Comparison of ENCODE assay signal across 27 mouse cellular contexts in the genomic region with DNA sequence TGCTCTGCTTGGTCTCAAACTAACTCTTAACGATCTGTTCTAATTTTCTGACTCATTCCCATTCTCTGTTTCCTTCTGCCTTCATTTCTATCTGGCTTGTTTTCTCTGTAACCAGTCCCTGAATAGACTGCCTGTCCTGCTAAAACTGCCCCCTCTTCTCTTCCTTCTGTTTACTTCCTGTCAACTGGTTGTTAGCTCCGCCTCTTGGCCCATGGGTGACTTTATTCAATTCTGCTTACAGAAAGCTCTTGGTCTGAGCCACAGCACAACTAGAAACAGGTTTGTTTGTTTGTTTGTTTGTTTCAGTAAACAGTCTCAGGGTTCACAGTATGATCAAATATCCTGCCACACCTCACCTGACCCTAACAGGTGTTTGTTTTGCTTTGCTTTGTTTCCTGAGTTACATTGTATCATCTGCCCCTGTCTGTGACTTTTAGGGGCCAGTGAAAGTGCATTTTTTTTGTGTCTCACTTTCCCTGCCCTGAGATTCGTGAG. TPM values are rescaled to one million over a fixed set of nuclear protein-coding genes. Genes with fewer than 3 reads are reported as not detected.
A peak's percentile ranks its signal among the peaks of the same experiment; 100 is the strongest.
DNase-seq lines count a peak whose midpoint lies in the region; ATAC-seq and TF ChIP-seq lines count a peak whose summit lies in the region.
"Had no signal": no experiment of that assay in that cellular context is flagged by ENCODE, and none has a peak within 500 bp of the region (broad histone marks: within the 10 kb centered on the region; RNA-seq: fewer than 3 reads in every experiment).

No protein-coding gene starts in this region.

- no peak for TF ChIP-seq CTCF in kidney, adult 2 months (conservative IDR thresholded peaks at IDR 0.05; ENCODE audit: insufficient read depth, insufficient read length, low read depth, low read length)
- no peak for TF ChIP-seq CTCF in testis, adult 2 months (IDR thresholded peaks at IDR 0.05; ENCODE audit: control insufficient read depth, insufficient read depth, insufficient replicate concordance, low read depth, low read length)

- peak overlapping the region; percentile 60 for H3K27ac ChIP-seq in kidney, adult 2 months (ENCODE audit: insufficient read depth, low read depth, low read length)
- no peak overlapping the region for H3K27ac ChIP-seq in kidney, embryonic 16.5 days (ENCODE audit: low read length)
- 0 out of 2 replicates have a peak overlapping the region, but pooled peaks have one; percentile 39 for H3K27ac ChIP-seq in testis, adult 2 months (ENCODE audit: control insufficient read depth, insufficient read depth, low read depth, low read length)
- H3K27ac ChIP-seq: forebrain, embryonic 10.5 days; forebrain, embryonic 13.5 days; gastrocnemius, adult 2 months; heart, embryonic 15.5 days; hindbrain, embryonic 13.5 days had no signal

- DNase-seq in kidney, adult 2 months = no peak
- no peak for DNase-seq in testis, postnatal 14 days (ENCODE audit: low spot score)
- peak; percentile 28 for DNase-seq in CD4-positive helper T cell, adult 2 months (ENCODE audit: low read depth, low spot score)
- DNase-seq in splenic B cell, adult 2 months (ENCODE audit: low read depth, low spot score) = peak; percentile 71
- DNase-seq in gastrocnemius, adult 18-20 months (ENCODE audit: low spot score) = no peak
- DNase-seq in thymus, postnatal 10 days (ENCODE audit: low spot score in 2 of 2) = no peak
- DNase-seq: cerebellum, adult 18-20 months; cerebellum, adult 9-10 months; cerebellum, postnatal 14 days; gastrocnemius, adult 2 months; gastrocnemius, postnatal 14 days; heart, adult 11 months; heart, postnatal 36 days had no signal

- no peak overlapping the region for H3K4me2 ChIP-seq in kidney, embryonic 16.5 days (replicated peaks; ENCODE audit: low read depth, low read length)
- H3K4me2 ChIP-seq: forebrain, embryonic 13.5 days; heart, embryonic 12.5 days; heart, embryonic 15.5 days; hindbrain, embryonic 13.5 days had no signal

- H3K9me3 ChIP-seq in kidney, embryonic 16.5 days (ENCODE audit: low read length) = peaks cover 7% of the 10 kb centered on the region; the same call in 1 of the 2 replicates

- WGBS in kidney, adult 2 months = 78% methylated on average over 2 of the region's 3 CpGs
- WGBS in kidney, embryonic 16.5 days = 67% methylated on average over 3 of the region's 3 CpGs

- TF ChIP-seq POLR2A in kidney, adult 2 months (IDR thresholded peaks at IDR 0.05; ENCODE audit: low read depth, low read length) = no peak
- no peak for TF ChIP-seq POLR2A in testis, adult 2 months (IDR thresholded peaks at IDR 0.05; ENCODE audit: control insufficient read depth, low read depth, low read length)

- H3K4me3 ChIP-seq in kidney, adult 2 months (ENCODE audit: insufficient read depth, low read depth, low read length) = no peak overlapping the region
- H3K4me3 ChIP-seq in kidney, embryonic 16.5 days (ENCODE audit: low read length) = no peak overlapping the region
- no peak overlapping the region for H3K4me3 ChIP-seq in testis, adult 2 months (ENCODE audit: control insufficient read depth, low read depth, low read length)
- H3K4me3 ChIP-seq: forebrain, embryonic 10.5 days; forebrain, embryonic 13.5 days; gastrocnemius, adult 2 months; heart, embryonic 12.5 days; heart, embryonic 15.5 days; hindbrain, embryonic 10.5 days; hindbrain, embryonic 13.5 days had no signal

- H3K27me3 ChIP-seq in kidney, adult 2 months (replicated peaks; ENCODE audit: control insufficient read depth, insufficient read depth, low read length) = no peaks in the 10 kb centered on the region
- no peaks in the 10 kb centered on the region for H3K27me3 ChIP-seq in kidney, embryonic 16.5 days (ENCODE audit: insufficient read depth, low read length)
- H3K27me3 ChIP-seq in testis, adult 2 months (ENCODE audit: control insufficient read depth, insufficient read depth, low read length) = no peaks in the 10 kb centered on the region
- H3K27me3 ChIP-seq in splenic B cell, adult 2 months (ENCODE audit: control insufficient read depth, insufficient read depth, low read length, poor library complexity, severe bottlenecking) = no peaks in the 10 kb centered on the region
- H3K27me3 ChIP-seq: CH12.LX; forebrain, embryonic 13.5 days; heart, embryonic 12.5 days; heart, embryonic 15.5 days; hindbrain, embryonic 13.5 days; Patski had no signal

- H3K4me1 ChIP-seq in kidney, adult 2 months (ENCODE audit: control insufficient read depth, insufficient read depth, low read length) = no peaks in the 10 kb centered on the region
- 0 out of 2 replicates have a peak, but pooled peaks cover 3% of the 10 kb centered on the region for H3K4me1 ChIP-seq in kidney, embryonic 16.5 days (ENCODE audit: insufficient read depth, low read length)
- peaks cover 19% of the 10 kb centered on the region for H3K4me1 ChIP-seq in testis, adult 2 months (ENCODE audit: control insufficient read depth, insufficient read depth, low read length)
- H3K4me1 ChIP-seq: forebrain, embryonic 13.5 days; hindbrain, embryonic 13.5 days had no signal

- no peak for ATAC-seq in kidney, embryonic 16.5 days (ENCODE audit: low FRiP score, low TSS enrichment)
- ATAC-seq: forebrain, embryonic 13.5 days; forebrain, embryonic 16.5 days; hindbrain, embryonic 16.5 days; inflammation-experienced regulatory T-cells, adult 6 months; Patski had no signal

- no peaks in the 10 kb centered on the region for H3K36me3 ChIP-seq in kidney, adult 2 months (ENCODE audit: control insufficient read depth, insufficient read depth, low read length)
- peaks cover 7% of the 10 kb centered on the region for H3K36me3 ChIP-seq in kidney, embryonic 16.5 days (ENCODE audit: insufficient read depth, low read length)
- H3K36me3 ChIP-seq in testis, adult 2 months (ENCODE audit: control insufficient read depth, insufficient read depth, low read length) = no peaks in the 10 kb centered on the region
- H3K36me3 ChIP-seq in splenic B cell, adult 2 months (ENCODE audit: control insufficient read depth, insufficient read depth, low read length, poor library complexity, severe bottlenecking) = peaks cover 37% of the 10 kb centered on the region
- H3K36me3 ChIP-seq: G1E; heart, embryonic 12.5 days; heart, embryonic 15.5 days; hindbrain, embryonic 13.5 days had no signal

- no peak overlapping the region for H3K9ac ChIP-seq in kidney, embryonic 16.5 days (replicated peaks; ENCODE audit: low read length)
- H3K9ac ChIP-seq: forebrain, embryonic 13.5 days; heart, embryonic 12.5 days; heart, embryonic 15.5 days; hindbrain, embryonic 13.5 days had no signal

RNA-seq across cellular contexts. Expression of gene Hvcn1, which starts 21.7 kb away (rescaled TPM):
- polyA plus RNA-seq in kidney, adult 2 months (2012; rRNA removed) = 6.4 and 13.1 TPM in 2 replicates
- 14.5 and 14.6 TPM in 2 replicates for polyA plus RNA-seq in kidney, embryonic 16.5 days (2015; fragmentation: Nextera tagmentation; extraction: Ambion mirVana)
- 0.93 and 0.99 TPM in 2 replicates for polyA plus RNA-seq in testis, adult 2 months (2012; rRNA removed)
- 1 to 10 TPM in 1 of 2 experiments, under 1 TPM in 1; 0.80 to 1.2 TPM for total RNA-seq in gastrocnemius, adult 18-20 months (2021)

RNA-seq across cellular contexts. Expression of gene Tctn1, which starts 35.9 kb away (rescaled TPM):
- 18.2 and 23.2 TPM in 2 replicates for polyA plus RNA-seq in kidney, adult 2 months (2012; rRNA removed)
- polyA plus RNA-seq in kidney, embryonic 16.5 days (2015; fragmentation: Nextera tagmentation; extraction: Ambion mirVana) = 7.9 and 8.0 TPM in 2 replicates
- polyA plus RNA-seq in testis, adult 2 months (2012; rRNA removed) = 59.8 and 63.3 TPM in 2 replicates
- total RNA-seq in gastrocnemius, adult 18-20 months (2021) = 1 to 10 TPM; 1.3 to 2.0 TPM

RNA-seq across cellular contexts. Expression of gene Pptc7, which starts 55.8 kb away (rescaled TPM):
- 28.8 and 31.7 TPM in 2 replicates for polyA plus RNA-seq in kidney, adult 2 months (2012; rRNA removed)
- polyA plus RNA-seq in kidney, embryonic 16.5 days (2015; fragmentation: Nextera tagmentation; extraction: Ambion mirVana) = 8.6 TPM in 2 replicates
- 47.8 and 48.0 TPM in 2 replicates for polyA plus RNA-seq in testis, adult 2 months (2012; rRNA removed)
- total RNA-seq in gastrocnemius, adult 18-20 months (2021) = 10 to 100 TPM; 91.6 to 96.4 TPM

Comparison
In these comparisons a context has a peak if more than half of its experiments do, and no peak if none do; other contexts are left out.
1. DNase-seq: peak in CD4-positive helper T cell, adult 2 months (single experiment) and splenic B cell, adult 2 months (single experiment); none in kidney, adult 2 months (single experiment), testis, postnatal 14 days (single experiment), gastrocnemius, adult 18-20 months (single experiment) and thymus, postnatal 10 days (0 of 2).